Comparison of ENCODE assay signal across 28 mouse cellular contexts in genomic region chr2:102877463-102877862, GRCm38 (mm10). TPM values are rescaled to one million over a fixed set of nuclear protein-coding genes. Genes with fewer than 3 reads are reported as not detected.
DNase-seq lines count a peak whose midpoint lies in the region; ATAC-seq and TF ChIP-seq lines count a peak whose summit lies in the region.
"Had no signal": no experiment of that assay in that cellular context is flagged by ENCODE, and none has a peak within 500 bp of the region (broad histone marks: within the 10 kb centered on the region; RNA-seq: fewer than 3 reads in every experiment).

No protein-coding gene starts in this region.

- no peak for TF ChIP-seq POLR2A in liver, adult 2 months (IDR thresholded peaks at IDR 0.05; ENCODE audit: extremely low read depth, insufficient read depth, low read length)
- no peak for TF ChIP-seq POLR2A in bone marrow, adult 2 months (IDR thresholded peaks at IDR 0.05; ENCODE audit: borderline replicate concordance, control insufficient read depth, low read depth, low read length)

- H3K36me3 ChIP-seq in liver, adult 2 months (ENCODE audit: control insufficient read depth, insufficient read depth, low read length) = no peaks in the 10 kb centered on the region
- H3K36me3 ChIP-seq in liver, embryonic 12.5 days = no peaks in the 10 kb centered on the region
- H3K36me3 ChIP-seq in macrophage (ENCODE audit: inconsistent target) = no peaks in the 10 kb centered on the region; the same call in 1 of the 2 replicates
- H3K36me3 ChIP-seq: forebrain, embryonic 12.5 days; heart, embryonic 13.5 days; hindbrain, embryonic 10.5 days; hindbrain, embryonic 15.5 days; kidney, embryonic 15.5 days; midbrain, embryonic 15.5 days; neural tube, embryonic 12.5 days had no signal

- no peak overlapping the region for H3K4me3 ChIP-seq in liver, adult 2 months (ENCODE audit: insufficient read depth, low read depth, low read length)
- H3K4me3 ChIP-seq in liver, embryonic 12.5 days = no peak overlapping the region
- no peak overlapping the region for H3K4me3 ChIP-seq in bone marrow, adult 2 months (replicated peaks; ENCODE audit: control insufficient read depth, low read depth, low read length)
- no peak overlapping the region for H3K4me3 ChIP-seq in macrophage (ENCODE audit: inconsistent target)
- H3K4me3 ChIP-seq: forebrain, embryonic 12.5 days; heart, embryonic 13.5 days; hindbrain, embryonic 10.5 days; hindbrain, embryonic 15.5 days; kidney, embryonic 15.5 days; left cerebral cortex, adult 2 months; midbrain, embryonic 15.5 days; myocyte; neural tube, embryonic 12.5 days had no signal

- peak; percentile 7 for DNase-seq in liver, adult 2 months (ENCODE audit: extremely low read depth, low read depth, low spot score)
- DNase-seq in cerebellum, adult 11-12 months = no peak
- DNase-seq in ovary, adult 18-20 months (ENCODE audit: low spot score) = no peak
- DNase-seq: adrenal gland, adult 8-10 months; cerebellum, adult 18-20 months; cerebellum, postnatal 10 days; gastrocnemius, postnatal 25 days; heart, postnatal 10 days; kidney, adult 18-20 months; kidney, postnatal 25 days; left cerebral cortex, postnatal 4 days; lung, adult 2 months; lung, postnatal 10 days had no signal

- no peaks in the 10 kb centered on the region for H3K4me1 ChIP-seq in liver, adult 2 months (ENCODE audit: control insufficient read depth, insufficient read depth, low read length)
- H3K4me1 ChIP-seq in liver, embryonic 12.5 days = peaks cover 45% of the 10 kb centered on the region
- H3K4me1 ChIP-seq in bone marrow, adult 2 months (ENCODE audit: control insufficient read depth, insufficient read depth, low read length) = peaks cover 5% of the 10 kb centered on the region
- H3K4me1 ChIP-seq: kidney, embryonic 15.5 days; midbrain, embryonic 15.5 days; neural tube, embryonic 12.5 days had no signal

- no peak for TF ChIP-seq CTCF in liver, adult 2 months (IDR thresholded peaks at IDR 0.05; ENCODE audit: low read depth, low read length)
- no peak for TF ChIP-seq CTCF in bone marrow, adult 2 months (IDR thresholded peaks at IDR 0.05; ENCODE audit: control insufficient read depth, insufficient read depth, low read length)

- H3K79me2 ChIP-seq in liver, adult 2 months (ENCODE audit: control insufficient read depth, insufficient read depth, low read length) = no peaks in the 10 kb centered on the region
- H3K79me2 ChIP-seq in macrophage (ENCODE audit: inconsistent target) = peaks cover 100% of the 10 kb centered on the region

- H3K27me3 ChIP-seq in liver, adult 2 months (ENCODE audit: control insufficient read depth, insufficient read depth, low read length) = no peaks in the 10 kb centered on the region
- H3K27me3 ChIP-seq in liver, embryonic 12.5 days (replicated peaks) = no peaks in the 10 kb centered on the region
- H3K27me3 ChIP-seq: forebrain, embryonic 12.5 days; heart, embryonic 13.5 days; hindbrain, embryonic 15.5 days; kidney, embryonic 15.5 days; midbrain, embryonic 15.5 days; neural tube, embryonic 12.5 days had no signal

- no peak overlapping the region for H3K4me2 ChIP-seq in liver, embryonic 12.5 days
- H3K4me2 ChIP-seq: forebrain, embryonic 12.5 days; heart, embryonic 13.5 days; hindbrain, embryonic 15.5 days; kidney, embryonic 15.5 days; midbrain, embryonic 15.5 days; neural tube, embryonic 12.5 days had no signal

- no peak overlapping the region for H3K9ac ChIP-seq in liver, adult 2 months (ENCODE audit: low read depth, low read length)
- no peak overlapping the region for H3K9ac ChIP-seq in liver, embryonic 12.5 days
- H3K9ac ChIP-seq: forebrain, embryonic 12.5 days; heart, embryonic 13.5 days; hindbrain, embryonic 15.5 days; kidney, embryonic 15.5 days; liver, embryonic 14.5 days; midbrain, embryonic 15.5 days; neural tube, embryonic 12.5 days had no signal

- no peaks in the 10 kb centered on the region for H3K9me3 ChIP-seq in liver, embryonic 12.5 days (replicated peaks)
- H3K9me3 ChIP-seq: forebrain, embryonic 12.5 days; heart, embryonic 13.5 days; hindbrain, embryonic 10.5 days; hindbrain, embryonic 15.5 days; kidney, embryonic 15.5 days; midbrain, embryonic 15.5 days; neural tube, embryonic 12.5 days had no signal

- 86% methylated on average over 4 of the region's 4 CpGs for WGBS in liver, adult 2 months
- WGBS in liver, embryonic 12.5 days (ENCODE audit: insufficient replicate concordance) = 55% methylated on average over 4 of the region's 4 CpGs
- WGBS in bone marrow, adult 2 months = 34% methylated on average over 4 of the region's 4 CpGs
- WGBS in macrophage (ENCODE audit: missing documents) = 13% methylated on average over 4 of the region's 4 CpGs

- no peak for ATAC-seq in liver, embryonic 12.5 days
- ATAC-seq in neutrophil, adult 5-6 weeks (ENCODE audit: extremely low read depth, insufficient number of reproducible peaks, low FRiP score, poor library complexity, severe bottlenecking) = peak; percentile 68
- ATAC-seq: inflammation-experienced regulatory T-cells, adult 6 months; midbrain, embryonic 15.5 days had no signal

- H3K27ac ChIP-seq in liver, adult 2 months (replicated peaks; ENCODE audit: insufficient read depth, low read depth, low read length) = no peak overlapping the region
- H3K27ac ChIP-seq in liver, embryonic 12.5 days = no peak overlapping the region
- H3K27ac ChIP-seq in bone marrow, adult 2 months (ENCODE audit: control insufficient read depth, insufficient read depth, low read depth, low read length, poor library complexity) = peak overlapping the region; percentile 60; the same call in 1 of the 2 replicates
- H3K27ac ChIP-seq in macrophage = peak overlapping the region; percentile 7; the same call in 1 of the 2 replicates
- H3K27ac ChIP-seq: forebrain, embryonic 12.5 days; heart, embryonic 13.5 days; hindbrain, embryonic 10.5 days; hindbrain, embryonic 15.5 days; kidney, embryonic 15.5 days; left cerebral cortex, adult 2 months; liver, embryonic 14.5 days; midbrain, embryonic 15.5 days; neural tube, embryonic 12.5 days had no signal

RNA-seq across cellular contexts. Expression of gene Cd44, which starts 24.0 kb away (rescaled TPM):
- total RNA-seq in liver, adult 2 months (2014; rRNA removed) = 3.3 and 6.0 TPM in 2 replicates
- 1.1 and 2.2 TPM in 2 replicates for polyA plus RNA-seq in liver, adult 2 months (2012; rRNA removed)
- polyA plus RNA-seq in liver, embryonic 12.5 days (2016; fragmentation: Nextera tagmentation; extraction: Ambion mirVana) = 17.8 and 18.6 TPM in 2 replicates
- 16.4 and 39.6 TPM in 2 replicates for polyA plus RNA-seq in bone marrow, adult 2 months (2011; ENCODE audit: insufficient read depth, insufficient read length, low replicate concordance, missing spikeins)
- 1,000 to 10,000 TPM in 9 of 26 experiments, 100 to 1,000 TPM in 11, 10 to 100 TPM in 6; 63.7 to 5,506 (median 273) TPM for total RNA-seq in macrophage (2018; cell fraction: chromatin; rRNA removed)
- 1,000 to 10,000 TPM in 1 of 26 experiments, 100 to 1,000 TPM in 21, 10 to 100 TPM in 4; 88.7 to 1,140 (median 221) TPM for total RNA-seq in macrophage (2018; cell fraction: cytosol; rRNA removed)
- total RNA-seq in macrophage (2018; cell fraction: nucleus; rRNA removed) = 1,000 to 10,000 TPM in 7 of 26 experiments, 100 to 1,000 TPM in 19; 112 to 3,963 (median 377) TPM
- polyA plus RNA-seq in macrophage (2018) = 109 to 325 TPM (median 215 TPM) in 3 replicates
- total RNA-seq in neutrophil, adult 5-6 weeks (2017) = 533 and 558 TPM in 2 replicates

Comparison
In these comparisons a context has a peak if more than half of its experiments do, and no peak if none do; other contexts are left out.
1. H3K27ac ChIP-seq: peak in bone marrow, adult 2 months (single experiment) and macrophage (single experiment); none in liver, adult 2 months (single experiment) and liver, embryonic 12.5 days (single experiment).